Mouse (Mus musculus): Measurements from ENCODE around the gene Rps6kl1. TPM values are rescaled to one million over a fixed set of nuclear protein-coding genes. Genes with fewer than 3 reads are reported as not detected.

Gene Rps6kl1
- polyA plus RNA-seq, 1 experiment, result 1.2 TPM

Other genes starting within 250 kb of the Rps6kl1 start
- gene Fcf1, start 180.4 kb downstream of the Rps6kl1 start, polyA plus RNA-seq (2012; rRNA removed), result 58.2 and 70.8 TPM in 2 replicates
- 18.4 and 28.4 TPM in 2 replicates for gene Arel1, start 180.4 kb downstream of the Rps6kl1 start, polyA plus RNA-seq (2012; rRNA removed)
- gene Ylpm1, start 154.9 kb downstream of the Rps6kl1 start, polyA plus RNA-seq (2012; rRNA removed), result 4.9 and 7.7 TPM in 2 replicates
- 0.46 and 0.81 TPM in 2 replicates for gene Prox2, start 40.5 kb downstream of the Rps6kl1 start, polyA plus RNA-seq (2012; rRNA removed)
- gene Dlst, start 40.4 kb downstream of the Rps6kl1 start, polyA plus RNA-seq (2012; rRNA removed), result 134 and 207 TPM in 2 replicates
- 1.2 TPM in 2 replicates for gene Pgf, start 26.5 kb upstream of the Rps6kl1 start, polyA plus RNA-seq (2012; rRNA removed)
- gene Eif2b2, start 68.2 kb upstream of the Rps6kl1 start, polyA plus RNA-seq (2012; rRNA removed), result 84.1 and 90.8 TPM in 2 replicates
- gene Mlh3, start 119.3 kb upstream of the Rps6kl1 start, polyA plus RNA-seq (2012; rRNA removed), result 2.1 and 2.2 TPM in 2 replicates
- gene Acyp1, start 137.2 kb upstream of the Rps6kl1 start, polyA plus RNA-seq (2012; rRNA removed), result 2.8 and 3.6 TPM in 2 replicates
- 0.22 and 0.24 TPM in 2 replicates for gene Zc2hc1c, start 137.3 kb upstream of the Rps6kl1 start, polyA plus RNA-seq (2012; rRNA removed)
- gene Nek9, start 188.1 kb upstream of the Rps6kl1 start, polyA plus RNA-seq (2012; rRNA removed), result 15.3 and 21.7 TPM in 2 replicates
- 227 and 242 TPM in 2 replicates for gene Tmed10, start 223.6 kb upstream of the Rps6kl1 start, polyA plus RNA-seq (2012; rRNA removed)

All from large intestine, adult 2 months (tissue).